Mouse (Mus musculus) myocyte (in vitro differentiated cells): ENCODE measurements around the gene Jmjd4.

ENCODE experiments used
- MAX ChIP-seq: IDR thresholded peaks from one replicate; pipeline ENCODE4 v1.6.1; 2011; ENCODE audit warnings: low read depth, mild to moderate bottlenecking, control low read depth
- MYOD1 ChIP-seq, 3 experiments: IDR thresholded peaks; one replicate each; pipeline ENCODE4 v1.6.1; 2011; ENCODE audit warnings: control low read depth in 2 of 3, low read depth in 2 of 3, mild to moderate bottlenecking in 2 of 3, moderate library complexity in 1 of 3; ENCODE audit not compliant: insufficient read length in 2 of 3, control insufficient read depth in 1 of 3
- POLR2A ChIP-seq: IDR thresholded peaks from one replicate; pipeline ENCODE4 v1.6.1; 2011; ENCODE audit warnings: low read depth, mild to moderate bottlenecking, control low read depth, moderate library complexity; ENCODE audit not compliant: insufficient read length
- POLR2AphosphoS2 ChIP-seq: IDR thresholded peaks from one replicate; pipeline ENCODE4 v1.6.1; 2011; ENCODE audit warnings: low read depth, control low read depth; ENCODE audit not compliant: insufficient read length
- USF1 ChIP-seq: IDR thresholded peaks from one replicate; pipeline ENCODE4 v1.6.1; 2011; ENCODE audit warnings: low read depth, mild to moderate bottlenecking, control low read depth, moderate library complexity

GRCm38 (mm10) chr11:59449741-59450229 is at the start of gene Jmjd4:
- no peak for TF ChIP-seq USF1
- peak; percentile 92 for TF ChIP-seq POLR2AphosphoS2
- peak; percentile 89 for TF ChIP-seq POLR2A
- no peak for TF ChIP-seq MAX
- peak in 2 of 3 experiments; percentile 23 to 54 for TF ChIP-seq MYOD1 (IDR thresholded peaks at IDR 0.05; ENCODE audit: control insufficient read depth in 1 of 3, insufficient read length in 2 of 3, low read depth in 2 of 3)
